Mouse (Mus musculus) E14TG2a.4 (cell line): ENCODE results near the gene Iqck.

Source experiments
- H3K27me3 ChIP-seq: 2 replicates; pipeline ENCODE4 v1.6.1; 2014; ENCODE audit warnings: low read length, control low read depth; ENCODE audit not compliant: insufficient read depth
- H3K36me3 ChIP-seq: 2 replicates; pipeline ENCODE4 v1.6.1; 2014; ENCODE audit warnings: low read length, control low read depth; ENCODE audit not compliant: insufficient read depth
- H3K4me1 ChIP-seq: replicated peaks from 2 replicates; pipeline ENCODE4 v1.6.1; 2014; ENCODE audit warnings: low read depth, low read length, control low read depth
- H3K4me3 ChIP-seq: replicated peaks from 2 replicates; pipeline ENCODE4 v1.5.1; 2014; ENCODE audit warnings: mild to moderate bottlenecking, low read length
- H3K9me3 ChIP-seq: 2 replicates; pipeline ENCODE4 v1.6.1; 2014; ENCODE audit warnings: low read length, control low read depth
- CTCF ChIP-seq: conservative IDR thresholded peaks from 2 replicates; pipeline ENCODE4 v1.5.1; 2014; ENCODE audit warnings: low read length
- NANOG ChIP-seq: IDR thresholded peaks from 2 replicates; pipeline ENCODE4 v1.6.1; 2014; ENCODE audit warnings: borderline replicate concordance, low read length, mixed read lengths
- POU5F1 ChIP-seq: IDR thresholded peaks from 2 replicates; pipeline ENCODE4 v1.6.1; 2014; ENCODE audit warnings: low read length, borderline replicate concordance

Iqck gene

DNA sequence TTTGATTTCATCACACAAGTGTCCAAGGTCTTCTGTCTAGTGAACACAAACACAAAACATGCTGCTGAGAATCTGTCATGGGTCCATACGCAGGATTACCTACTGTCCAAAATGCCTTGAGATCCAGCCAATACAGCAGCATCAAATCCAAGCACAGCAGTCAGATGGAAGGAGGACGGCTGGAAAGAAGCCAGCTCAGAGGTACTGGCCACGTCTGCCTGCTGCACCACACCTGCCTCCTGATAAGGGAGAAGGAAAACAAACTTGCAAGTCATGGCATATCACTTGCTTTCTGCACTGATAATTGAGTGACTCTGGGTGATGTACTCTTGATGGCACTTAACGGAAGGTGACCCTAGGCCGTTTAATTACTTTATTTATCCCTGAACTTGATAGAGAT is 10.4 kb upstream of the Iqck start:
- H3K4me1 ChIP-seq = peaks cover 95% of the 10 kb centered on the region
- H3K27me3 ChIP-seq = no peaks in the 10 kb centered on the region
- peaks cover 100% of the 10 kb centered on the region for H3K36me3 ChIP-seq
- no peak for TF ChIP-seq NANOG
- TF ChIP-seq POU5F1 = no peak
- no peak for TF ChIP-seq CTCF
- H3K4me3 ChIP-seq = no peak overlapping the region
- H3K9me3 ChIP-seq = no peaks in the 10 kb centered on the region

DNA sequence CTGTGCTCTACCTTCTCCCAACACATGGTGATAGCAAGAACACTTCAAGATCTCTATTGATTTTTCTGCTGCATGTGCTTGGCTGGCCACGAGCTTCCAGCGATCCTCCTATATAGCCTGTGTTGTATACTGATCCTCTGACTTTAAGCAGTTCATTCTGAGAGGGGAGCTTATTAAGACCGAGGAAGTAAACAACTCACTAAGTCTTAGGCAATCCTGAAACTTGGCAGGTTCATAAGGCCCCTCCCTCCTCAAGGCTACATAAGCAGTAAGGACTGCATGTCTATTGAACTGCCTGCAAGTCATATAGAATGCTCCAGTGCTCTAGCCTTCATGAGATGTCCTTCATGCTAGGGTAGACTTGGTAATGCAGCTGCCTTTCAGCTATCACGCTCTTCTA is 9.2 kb upstream of the Iqck start:
- H3K4me1 ChIP-seq = peaks cover 96% of the 10 kb centered on the region
- TF ChIP-seq NANOG (no peak), CTCF (no peak), POU5F1 (no peak)
- no peaks in the 10 kb centered on the region for H3K9me3 ChIP-seq
- no peaks in the 10 kb centered on the region for H3K27me3 ChIP-seq
- peaks cover 100% of the 10 kb centered on the region for H3K36me3 ChIP-seq
- no peak overlapping the region for H3K4me3 ChIP-seq

- peaks cover 97% of the 10 kb centered on the region for H3K4me1 ChIP-seq
- no peaks in the 10 kb centered on the region for H3K27me3 ChIP-seq
- H3K9me3 ChIP-seq = no peaks in the 10 kb centered on the region
- H3K36me3 ChIP-seq = peaks cover 100% of the 10 kb centered on the region
- no peak for TF ChIP-seq NANOG
- no peak for TF ChIP-seq CTCF
- no peak for TF ChIP-seq POU5F1
- H3K4me3 ChIP-seq = peak overlapping the region; percentile 61
Observed at GRCm38 (mm10) chr7:118848796-118849195, 6.8 kb upstream of the Iqck start.

DNA sequence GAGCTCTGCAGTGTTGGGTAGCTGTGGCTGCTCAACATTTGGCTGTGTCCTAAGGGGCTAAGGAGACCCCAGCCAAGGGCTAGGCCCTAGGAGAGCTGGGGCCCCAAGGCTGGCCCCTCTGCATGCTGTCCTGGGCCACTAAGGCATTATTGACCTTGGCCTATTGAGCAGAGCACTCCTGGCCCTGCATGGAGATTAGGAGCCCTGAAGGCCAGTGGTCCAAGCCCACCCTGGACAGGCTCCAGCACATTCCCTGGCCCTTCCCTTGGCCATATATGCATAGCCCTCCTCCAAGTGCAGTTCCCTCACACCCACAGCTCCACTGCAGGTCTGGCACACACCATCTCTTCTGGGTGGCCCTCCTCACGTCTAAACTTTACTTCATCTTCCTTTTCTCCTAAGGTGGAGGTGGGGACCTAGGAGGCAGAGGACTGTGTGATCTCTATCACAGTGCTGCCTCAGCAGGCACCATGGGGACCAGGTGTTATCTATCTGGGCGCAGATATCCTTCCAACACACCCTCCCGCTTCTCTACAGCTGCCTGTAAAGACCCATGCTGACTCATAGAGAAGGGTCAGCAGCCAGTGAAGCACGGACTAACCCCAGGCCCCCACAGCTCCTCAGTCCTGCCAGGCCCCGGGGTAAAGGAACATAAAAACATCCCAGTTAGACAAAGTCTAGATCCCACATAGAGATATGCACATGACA is 5.9 kb upstream of the Iqck start:
- TF ChIP-seq POU5F1 = no peak
- no peak for TF ChIP-seq CTCF
- TF ChIP-seq NANOG = no peak
- Histone ChIP-seq H3K36me3 (peaks cover 96% of the 10 kb centered on the region), H3K4me1 (peaks cover 96% of the 10 kb centered on the region), H3K9me3 (no peaks in the 10 kb centered on the region), H3K27me3 (no peaks in the 10 kb centered on the region), H3K4me3 (peak overlapping the region; percentile 61)

- H3K9me3 ChIP-seq = no peaks in the 10 kb centered on the region
- peak overlapping the region; percentile 61 for H3K4me3 ChIP-seq
- no peaks in the 10 kb centered on the region for H3K27me3 ChIP-seq
- H3K4me1 ChIP-seq = peaks cover 88% of the 10 kb centered on the region
- peaks cover 85% of the 10 kb centered on the region for H3K36me3 ChIP-seq
- TF ChIP-seq CTCF (no peak), NANOG (no peak), POU5F1 (no peak)
Observed at GRCm38 (mm10) chr7:118850676-118851290, 4.8 kb upstream of the Iqck start.

GRCm38 (mm10) chr7:118851571-118851970 is 4.0 kb upstream of the Iqck start:
- Histone ChIP-seq H3K36me3 (peaks cover 77% of the 10 kb centered on the region), H3K4me3 (peak overlapping the region; percentile 61), H3K27me3 (no peaks in the 10 kb centered on the region), H3K9me3 (no peaks in the 10 kb centered on the region), H3K4me1 (peaks cover 85% of the 10 kb centered on the region)
- TF ChIP-seq NANOG (no peak), POU5F1 (no peak), CTCF (no peak)

DNA sequence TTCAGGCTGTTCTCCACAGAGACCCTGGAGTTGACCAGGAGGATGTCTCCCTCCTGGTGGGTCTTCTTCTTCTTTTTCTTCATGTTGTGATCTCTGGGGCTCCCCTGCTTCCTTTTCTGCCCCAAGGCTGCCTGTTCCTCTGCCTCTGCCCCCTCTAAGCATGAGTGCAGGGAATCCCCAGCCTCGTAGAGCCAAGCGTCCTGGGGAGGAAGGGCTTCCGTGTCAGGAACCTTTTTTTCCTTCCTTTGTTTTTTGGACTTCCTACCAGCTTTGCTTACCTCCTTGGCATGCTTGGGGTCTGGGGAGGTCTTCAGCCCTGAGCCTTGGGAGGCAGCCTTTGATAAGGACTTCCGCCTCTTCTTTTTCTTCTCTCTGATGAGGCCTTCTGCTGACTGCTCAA is 2.9 kb upstream of the Iqck start:
- H3K4me1 ChIP-seq = peaks cover 80% of the 10 kb centered on the region
- no peak for TF ChIP-seq CTCF
- no peak for TF ChIP-seq POU5F1
- TF ChIP-seq NANOG = no peak
- H3K27me3 ChIP-seq = no peaks in the 10 kb centered on the region
- no peaks in the 10 kb centered on the region for H3K9me3 ChIP-seq
- peaks cover 70% of the 10 kb centered on the region for H3K36me3 ChIP-seq
- peak overlapping the region; percentile 92 for H3K4me3 ChIP-seq

DNA sequence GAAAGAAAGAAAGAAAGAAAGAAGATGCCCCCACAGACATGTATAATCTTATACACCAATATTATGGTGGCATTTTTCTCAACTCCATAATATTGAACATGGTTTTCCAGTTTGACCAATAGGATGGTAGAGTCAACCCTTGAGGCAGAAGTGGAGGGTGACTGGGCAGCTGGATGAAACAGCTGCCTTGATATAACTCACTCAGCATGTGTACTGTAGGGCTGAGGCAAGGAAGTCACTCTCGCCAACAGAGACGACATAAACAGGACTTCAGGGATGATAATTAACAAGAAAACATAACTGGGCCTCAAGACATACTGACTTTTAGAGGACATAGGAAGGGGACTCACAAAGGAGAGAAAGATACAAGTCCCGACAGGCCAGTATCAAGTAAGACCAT is 946 bp upstream of the Iqck start:
- H3K4me3 ChIP-seq = peak overlapping the region; percentile 92
- H3K36me3 ChIP-seq = peaks cover 59% of the 10 kb centered on the region
- peaks cover 60% of the 10 kb centered on the region for H3K4me1 ChIP-seq
- no peak for TF ChIP-seq CTCF
- TF ChIP-seq NANOG = no peak
- no peak for TF ChIP-seq POU5F1
- no peaks in the 10 kb centered on the region for H3K9me3 ChIP-seq
- H3K27me3 ChIP-seq = no peaks in the 10 kb centered on the region
